Mouse (Mus musculus) megakaryocyte, embryonic 14.5 days (primary cell): ENCODE results near the gene Cep85l. TPM values are rescaled to one million over a fixed set of nuclear protein-coding genes. Genes with fewer than 3 reads are reported as not detected.

Experiments used
- H3K27me3 ChIP-seq: replicated peaks from 2 replicates; pipeline ENCODE3; 2012; ENCODE audit warnings: inconsistent platforms
- H3K36me3 ChIP-seq: replicated peaks from 2 replicates; pipeline ENCODE3; 2012; ENCODE audit warnings: low read length, inconsistent platforms, mixed read lengths
- H3K4me1 ChIP-seq: 2 replicates; pipeline ENCODE4 v1.6.1; 2012; ENCODE audit warnings: inconsistent platforms
- H3K4me3 ChIP-seq: replicated peaks from 2 replicates; pipeline ENCODE3; 2012; ENCODE audit warnings: moderate library complexity, mild to moderate bottlenecking, inconsistent platforms
- H3K9me3 ChIP-seq: 2 replicates; pipeline ENCODE4 v1.6.1; 2012; ENCODE audit warnings: inconsistent platforms
- FLI1 ChIP-seq: IDR thresholded peaks from 2 replicates; pipeline ENCODE4 v1.6.1; 2012; ENCODE audit warnings: low read length, inconsistent platforms, mixed read lengths
- GATA1 ChIP-seq: IDR thresholded peaks from 3 replicates; pipeline ENCODE4 v1.6.1; 2012; ENCODE audit warnings: mixed read lengths, low read length, inconsistent platforms, borderline replicate concordance
- polyA plus RNA-seq: library from polyadenylated mRNA; stranded (reverse); fragments of >175 nt; gene quantifications from 2 replicates; pipeline ENCODE4 v1.2.3, GENCODE M21; 2012; ENCODE audit warnings: low replicate concordance; ENCODE audit not compliant: insufficient read depth

The Cep85l gene
- polyA plus RNA-seq, 1 experiment: 0.15 TPM

GRCm38 (mm10) chr10:53416152-53416712 is 36.5 kb upstream of the Cep85l start:
- no peaks in the 10 kb centered on the region for H3K36me3 ChIP-seq
- TF ChIP-seq FLI1 (no peak), GATA1 (no peak)
- peaks cover 64% of the 10 kb centered on the region for H3K4me1 ChIP-seq
- H3K27me3 ChIP-seq: no peaks in the 10 kb centered on the region
- no peak overlapping the region for H3K4me3 ChIP-seq
- H3K9me3 ChIP-seq: peaks cover 6% of the 10 kb centered on the region

DNA sequence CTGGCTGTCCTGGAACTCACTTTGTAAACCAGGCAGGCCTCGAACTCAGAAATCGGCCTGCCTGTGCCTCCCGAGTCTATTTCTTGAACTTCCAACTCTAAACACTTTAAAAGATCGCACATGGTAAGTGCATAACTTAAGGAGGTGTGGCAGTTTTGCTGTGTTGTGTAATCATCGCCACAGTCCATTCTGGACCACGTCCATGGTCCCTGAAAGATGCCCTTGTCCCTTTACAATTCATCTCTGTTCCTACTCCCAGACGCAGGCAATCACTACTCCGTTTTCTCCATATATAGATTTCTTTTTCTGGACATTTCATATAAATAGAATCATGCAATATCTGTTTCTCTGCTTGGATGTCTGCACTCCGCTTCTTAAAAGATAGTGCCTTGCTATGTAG is 35.5 kb upstream of the Cep85l start:
- TF ChIP-seq GATA1 (no peak), FLI1 (no peak)

GRCm38 (mm10) chr10:53414092-53415085 is 34.6 kb upstream of the Cep85l start:
- no peak for TF ChIP-seq FLI1
- TF ChIP-seq GATA1: no peak
- H3K4me3 ChIP-seq: peak overlapping the region; percentile 53
- no peaks in the 10 kb centered on the region for H3K36me3 ChIP-seq
- H3K9me3 ChIP-seq: peaks cover 6% of the 10 kb centered on the region
- H3K4me1 ChIP-seq: peaks cover 47% of the 10 kb centered on the region
- no peaks in the 10 kb centered on the region for H3K27me3 ChIP-seq

More for the DNA sequence above, 35.5 kb upstream of the Cep85l start:
- Histone ChIP-seq H3K4me1 (peaks cover 55% of the 10 kb centered on the region), H3K36me3 (no peaks in the 10 kb centered on the region), H3K4me3 (no peak overlapping the region), H3K27me3 (no peaks in the 10 kb centered on the region), H3K9me3 (peaks cover 6% of the 10 kb centered on the region)

DNA sequence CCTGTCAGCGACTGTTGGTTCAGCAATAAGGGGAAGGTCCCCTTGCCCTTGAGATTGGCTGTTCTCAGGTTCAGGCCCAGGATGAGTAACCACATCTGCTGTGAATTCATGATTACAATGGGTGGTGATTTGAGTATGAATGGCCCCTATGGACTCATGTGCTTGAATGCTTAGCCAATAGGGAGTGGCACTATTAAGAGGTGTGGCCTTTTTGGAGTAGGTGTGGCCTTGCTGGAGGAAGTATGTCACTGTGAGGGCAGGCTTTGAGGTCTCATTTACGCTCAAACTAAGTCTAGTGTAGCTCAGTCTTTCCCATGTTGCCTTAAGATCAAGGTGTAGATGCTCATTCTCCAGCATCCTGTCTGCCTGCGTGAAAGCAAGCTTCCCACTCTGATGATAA is 33.2 kb upstream of the Cep85l start:
- Histone ChIP-seq H3K36me3 (no peaks in the 10 kb centered on the region), H3K9me3 (peaks cover under 1% of the 10 kb centered on the region; the same call in 1 of the 2 replicates), H3K4me3 (no peak overlapping the region), H3K27me3 (no peaks in the 10 kb centered on the region), H3K4me1 (peaks cover 37% of the 10 kb centered on the region)
- no peak for TF ChIP-seq GATA1
- no peak for TF ChIP-seq FLI1

DNA sequence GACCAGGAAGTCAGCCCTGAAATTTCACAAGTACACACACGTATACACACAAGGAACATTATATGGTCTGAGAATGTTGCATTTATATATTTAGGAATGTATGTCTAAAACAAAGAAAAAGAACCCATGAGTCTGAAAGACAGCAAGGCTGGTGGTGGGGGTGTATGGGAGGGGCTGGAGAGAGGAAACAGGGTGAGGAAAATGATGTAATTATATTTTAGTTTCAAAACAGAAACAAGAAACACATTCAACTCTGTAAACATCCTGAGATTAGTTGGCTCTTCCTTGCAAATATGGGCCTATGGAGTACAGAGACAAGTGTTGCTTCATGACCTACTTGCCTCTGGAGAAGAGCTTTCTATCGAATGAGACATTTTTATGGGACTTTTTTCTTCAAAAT is 32.4 kb upstream of the Cep85l start:
- H3K4me3 ChIP-seq: no peak overlapping the region
- H3K36me3 ChIP-seq: no peaks in the 10 kb centered on the region
- no peaks in the 10 kb centered on the region for H3K27me3 ChIP-seq
- no peaks in the 10 kb centered on the region for H3K9me3 ChIP-seq
- H3K4me1 ChIP-seq: peaks cover 37% of the 10 kb centered on the region
- TF ChIP-seq FLI1 (no peak), GATA1 (no peak)

DNA sequence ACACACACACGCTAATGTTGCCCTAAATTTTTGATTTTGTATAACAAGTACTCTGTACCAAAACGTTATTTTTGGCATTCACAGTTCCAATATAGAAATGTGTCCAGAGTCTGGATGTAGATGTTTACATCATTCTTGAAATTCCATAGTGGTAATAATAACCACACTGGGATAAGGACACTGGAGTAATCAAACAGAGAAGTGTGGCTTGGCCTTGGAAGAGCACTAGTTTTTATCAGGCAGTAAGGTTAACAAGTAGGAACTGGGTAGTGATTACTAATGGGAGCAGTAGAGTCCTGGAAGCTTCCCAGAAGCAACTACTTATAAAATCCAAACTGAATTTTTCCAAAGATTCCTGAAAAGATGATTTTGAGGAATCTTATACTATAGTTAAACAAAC is 31.1 kb upstream of the Cep85l start:
- no peak for TF ChIP-seq GATA1
- TF ChIP-seq FLI1: no peak
- H3K27me3 ChIP-seq: no peaks in the 10 kb centered on the region

GRCm38 (mm10) chr10:53407422-53407821 is 27.7 kb upstream of the Cep85l start:
- Histone ChIP-seq H3K4me3 (no peak overlapping the region), H3K9me3 (peaks cover 12% of the 10 kb centered on the region), H3K27me3 (no peaks in the 10 kb centered on the region), H3K4me1 (peaks cover under 1% of the 10 kb centered on the region; the same call in 1 of the 2 replicates), H3K36me3 (no peaks in the 10 kb centered on the region)
- TF ChIP-seq FLI1: no peak
- no peak for TF ChIP-seq GATA1

More for the DNA sequence above, 31.1 kb upstream of the Cep85l start:
- Histone ChIP-seq H3K4me3 (no peak overlapping the region), H3K36me3 (no peaks in the 10 kb centered on the region), H3K9me3 (no peaks in the 10 kb centered on the region), H3K4me1 (peaks cover 25% of the 10 kb centered on the region)

- Histone ChIP-seq H3K4me1 (peaks cover 4% of the 10 kb centered on the region), H3K36me3 (peaks cover 3% of the 10 kb centered on the region), H3K9me3 (peaks cover 17% of the 10 kb centered on the region)
Measured at GRCm38 (mm10) chr10:53406845-53407244, 27.1 kb upstream of the Cep85l start.

DNA sequence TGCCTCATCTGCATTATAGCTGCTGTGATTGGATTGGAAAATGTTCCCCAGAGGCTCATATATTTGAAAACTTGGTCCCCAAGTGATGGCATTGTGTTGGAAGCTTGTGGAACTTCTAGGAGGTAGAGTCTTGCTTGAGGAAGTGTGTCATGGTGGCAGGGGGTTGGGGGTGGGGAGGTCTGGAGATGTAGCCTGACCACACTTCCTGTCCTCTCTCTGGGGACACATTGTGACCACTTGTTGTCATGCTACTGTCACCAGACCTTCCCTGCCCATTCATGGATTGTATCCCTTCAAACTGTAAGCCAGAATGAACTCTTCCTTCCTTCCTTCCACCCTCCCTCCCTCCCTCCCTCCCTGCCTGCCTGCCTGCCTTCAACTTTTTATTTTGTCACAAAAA is 22.5 kb upstream of the Cep85l start:
- TF ChIP-seq GATA1 (no peak), FLI1 (no peak)
- H3K9me3 ChIP-seq: peaks cover 17% of the 10 kb centered on the region
- no peaks in the 10 kb centered on the region for H3K27me3 ChIP-seq
- peak overlapping the region; percentile 54 for H3K4me3 ChIP-seq
- H3K4me1 ChIP-seq: peaks cover 18% of the 10 kb centered on the region
- H3K36me3 ChIP-seq: peaks cover 3% of the 10 kb centered on the region

More at GRCm38 (mm10) chr10:53406845-53407244, 27.1 kb upstream of the Cep85l start:
- H3K27me3 ChIP-seq: no peaks in the 10 kb centered on the region
- no peak overlapping the region for H3K4me3 ChIP-seq
- TF ChIP-seq GATA1 (no peak), FLI1 (no peak)

DNA sequence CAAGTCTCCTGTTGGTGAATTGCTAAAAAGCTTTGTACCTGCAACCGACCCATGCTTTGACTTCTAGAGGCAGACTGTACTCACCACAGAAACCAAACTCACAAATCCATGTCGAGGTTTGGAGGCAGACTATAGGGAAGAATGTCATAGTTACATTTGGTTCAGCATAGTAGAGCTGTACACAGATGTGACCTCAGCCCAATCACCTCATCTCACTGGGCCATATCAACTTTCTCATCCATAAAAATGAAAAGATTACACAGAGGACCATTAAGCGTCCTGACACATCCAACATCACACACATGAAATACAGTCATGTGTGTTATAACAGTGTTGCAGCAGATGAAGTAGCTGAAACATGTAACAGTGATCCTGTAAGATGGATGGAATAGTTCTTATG is 19.3 kb upstream of the Cep85l start:
- H3K27me3 ChIP-seq: no peaks in the 10 kb centered on the region
- TF ChIP-seq FLI1 (no peak), GATA1 (no peak)
- H3K4me3 ChIP-seq: no peak overlapping the region
- peaks cover 3% of the 10 kb centered on the region for H3K36me3 ChIP-seq
- H3K9me3 ChIP-seq: peaks cover 14% of the 10 kb centered on the region
- peaks cover 27% of the 10 kb centered on the region for H3K4me1 ChIP-seq
